Mouse (Mus musculus) kidney, postnatal 0 days (tissue): ENCODE results near the gene Fam129a. TPM values are rescaled to one million over a fixed set of nuclear protein-coding genes. Genes with fewer than 3 reads are reported as not detected.

ENCODE experiments used
- ATAC-seq: fragments of 200-750 bp; cut with Nextera tagmentation; replicated peaks from 2 replicates; pipeline ENCODE4 v1.8.0; 2017; ENCODE audit warnings: low read depth, moderate number of reproducible peaks, moderate TSS enrichment, moderate library complexity; ENCODE audit not compliant: low FRiP score
- DNase-seq: peaks from one replicate; pipeline ENCODE4 v3.0.0-alpha.2; 2016; ENCODE audit warnings: low spot score
- H3K27ac ChIP-seq: fragments of 300-500 bp; sonication (generic); 2 replicates; pipeline ENCODE4 v1.5.1; 2014; ENCODE audit warnings: mild to moderate bottlenecking
- H3K27me3 ChIP-seq: fragments of 300-500 bp; sonication (generic); 2 replicates; pipeline ENCODE4 v1.6.1; 2014; ENCODE audit warnings: low read length, mixed read lengths; ENCODE audit not compliant: insufficient read depth
- H3K36me3 ChIP-seq: fragments of 300-500 bp; sonication (generic); 2 replicates; pipeline ENCODE4 v1.6.1; 2014; ENCODE audit warnings: low read length, mixed read lengths; ENCODE audit not compliant: insufficient read depth
- H3K4me1 ChIP-seq: fragments of 300-500 bp; sonication (generic); replicated peaks from 2 replicates; pipeline ENCODE4 v1.6.1; 2014; ENCODE audit warnings: antibody characterized with exemption, low read length, mixed read lengths; ENCODE audit not compliant: insufficient read depth
- H3K4me2 ChIP-seq: fragments of 300-500 bp; sonication (generic); 2 replicates; pipeline ENCODE4 v1.6.1; 2014; ENCODE audit warnings: mild to moderate bottlenecking, low read length, moderate library complexity, mixed read lengths
- H3K4me3 ChIP-seq: fragments of 300-500 bp; sonication (generic); replicated peaks from 2 replicates; pipeline ENCODE4 v1.5.1; 2014; ENCODE audit warnings: low read depth, low read length
- H3K9ac ChIP-seq: fragments of 300-500 bp; sonication (generic); 2 replicates; pipeline ENCODE4 v1.6.1; 2014; ENCODE audit warnings: low read depth, low read length
- H3K9me3 ChIP-seq: fragments of 300-500 bp; sonication (generic); replicated peaks from 2 replicates; pipeline ENCODE4 v1.6.1; 2016; ENCODE audit warnings: low read length, inconsistent platforms, mixed read lengths
- CTCF ChIP-seq: IDR thresholded peaks from 2 replicates; pipeline ENCODE4 v1.5.1; 2016; ENCODE audit warnings: antibody characterized with exemption, low read depth, mild to moderate bottlenecking, moderate library complexity
- WGBS: fragments of 180-500 bp; shearing (Covaris S2); extraction: QIAGEN DNeasy Blood & Tissue Kit; methylation state at CpG from one replicate; pipeline ENCODE4 v1.1.7; 2014; 5-methylcytosine and 5-hydroxymethylcytosine counted together
- polyA plus RNA-seq: library from polyadenylated mRNA; unstranded; fragments of >200 nt; fragmentation: Nextera tagmentation; extraction: Ambion mirVana; gene quantifications from 2 replicates; pipeline ENCODE4 v1.2.1, GENCODE M21; 2015

The Fam129a gene
- polyA plus RNA-seq, 1 experiment from 2014 or later = 12.6 TPM

GRCm38 (mm10) chr1:151583457-151584181 lies 12.6 kb downstream of the Fam129a start:
- Histone ChIP-seq H3K27me3 (no peaks in the 10 kb centered on the region), H3K36me3 (no peaks in the 10 kb centered on the region), H3K9ac (no peak overlapping the region), H3K4me2 (no peak overlapping the region), H3K4me1 (no peaks in the 10 kb centered on the region), H3K4me3 (no peak overlapping the region), H3K9me3 (no peaks in the 10 kb centered on the region), H3K27ac (no peak overlapping the region)
- TF ChIP-seq CTCF = no peak
- DNase-seq = no peak
- 82% methylated on average over 8 of the region's 8 CpGs for WGBS
- no peak for ATAC-seq

- WGBS = 30% methylated on average over 1 of the region's 1 CpGs
- no peaks in the 10 kb centered on the region for H3K36me3 ChIP-seq
- H3K27me3 ChIP-seq = no peaks in the 10 kb centered on the region
- no peak for TF ChIP-seq CTCF
- no peak for ATAC-seq
- no peak overlapping the region for H3K4me2 ChIP-seq
- H3K4me1 ChIP-seq = no peaks in the 10 kb centered on the region
- H3K9ac ChIP-seq = no peak overlapping the region
- no peaks in the 10 kb centered on the region for H3K9me3 ChIP-seq
- H3K27ac ChIP-seq = no peak overlapping the region
- no peak for DNase-seq
- H3K4me3 ChIP-seq = no peak overlapping the region
Measured at GRCm38 (mm10) chr1:151584182-151584471, 13.1 kb downstream of the Fam129a start.

GRCm38 (mm10) chr1:151584565-151585216 lies 13.7 kb downstream of the Fam129a start:
- H3K4me3 ChIP-seq = no peak overlapping the region
- no peak overlapping the region for H3K9ac ChIP-seq
- 68% methylated on average over 11 of the region's 11 CpGs for WGBS
- no peaks in the 10 kb centered on the region for H3K27me3 ChIP-seq
- DNase-seq (no peak), ATAC-seq (no peak)
- H3K9me3 ChIP-seq = no peaks in the 10 kb centered on the region
- no peak overlapping the region for H3K27ac ChIP-seq
- no peak overlapping the region for H3K4me2 ChIP-seq
- no peaks in the 10 kb centered on the region for H3K4me1 ChIP-seq
- TF ChIP-seq CTCF = no peak
- no peaks in the 10 kb centered on the region for H3K36me3 ChIP-seq

DNA sequence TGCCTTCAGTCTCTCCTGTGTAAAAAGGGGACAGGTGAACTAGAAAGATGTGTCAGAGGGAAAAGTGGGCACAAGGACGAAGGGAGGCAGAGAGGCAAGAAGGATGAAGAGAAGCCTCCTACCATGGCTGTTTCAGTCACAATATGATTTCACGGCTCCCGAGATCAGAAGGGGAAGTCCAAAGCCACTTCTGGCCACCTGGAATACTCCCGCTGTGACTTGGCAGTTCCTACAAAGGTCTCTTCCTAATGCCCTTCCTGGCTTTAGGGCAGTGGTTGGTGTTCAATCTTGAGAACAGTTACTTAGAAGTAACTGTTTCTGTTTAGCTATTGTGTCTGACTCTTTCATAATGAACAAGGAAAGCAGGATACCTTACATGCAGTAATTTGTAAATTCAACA lies 14.7 kb downstream of the Fam129a start:
- 74% methylated on average over 4 of the region's 4 CpGs for WGBS
- Histone ChIP-seq H3K36me3 (no peaks in the 10 kb centered on the region), H3K9ac (no peak overlapping the region), H3K4me1 (no peaks in the 10 kb centered on the region), H3K27ac (no peak overlapping the region), H3K4me3 (no peak overlapping the region), H3K27me3 (no peaks in the 10 kb centered on the region), H3K9me3 (no peaks in the 10 kb centered on the region), H3K4me2 (no peak overlapping the region)
- TF ChIP-seq CTCF = no peak
- DNase-seq (no peak), ATAC-seq (no peak)

GRCm38 (mm10) chr1:151592085-151593017 lies 21.4 kb downstream of the Fam129a start:
- ATAC-seq = no peak

GRCm38 (mm10) chr1:151594906-151595305 lies 23.9 kb downstream of the Fam129a start:
- 86% methylated on average over 4 of the region's 4 CpGs for WGBS
- Histone ChIP-seq H3K27me3 (no peaks in the 10 kb centered on the region), H3K4me3 (no peak overlapping the region), H3K27ac (no peak overlapping the region), H3K4me2 (no peak overlapping the region), H3K36me3 (no peaks in the 10 kb centered on the region), H3K9me3 (no peaks in the 10 kb centered on the region), H3K9ac (no peak overlapping the region), H3K4me1 (no peaks in the 10 kb centered on the region)
- TF ChIP-seq CTCF = no peak
- no peak for DNase-seq
- no peak for ATAC-seq

More at GRCm38 (mm10) chr1:151592085-151593017, 21.4 kb downstream of the Fam129a start:
- Histone ChIP-seq H3K9me3 (no peaks in the 10 kb centered on the region), H3K9ac (no peak overlapping the region), H3K27me3 (no peaks in the 10 kb centered on the region), H3K36me3 (no peaks in the 10 kb centered on the region), H3K4me2 (peak overlapping the region; percentile 18; the same call in 1 of the 2 replicates), H3K4me3 (no peak overlapping the region), H3K27ac (no peak overlapping the region), H3K4me1 (no peaks in the 10 kb centered on the region)
- 48% methylated on average over 13 of the region's 13 CpGs for WGBS
- TF ChIP-seq CTCF = no peak
- no peak for DNase-seq
